Mouse (Mus musculus) CH12.LX (cell line): Measurements from ENCODE around the gene Kcnc4.

Experiments
- CTCF ChIP-seq, 2 experiments: IDR thresholded peaks in 1 of 2; conservative IDR thresholded peaks in 1 of 2; 2 replicates each; pipeline ENCODE4 v1.5.1; 2011 to 2012; ENCODE audit warnings: low read depth in 2 of 2, low read length in 2 of 2, improper control_type of control experiment in 1 of 2, inconsistent platforms in 1 of 2, mild to moderate bottlenecking in 1 of 2, moderate library complexity in 1 of 2
- ELF1 ChIP-seq: IDR thresholded peaks from 2 replicates; pipeline ENCODE4 v1.6.1; 2014; ENCODE audit warnings: low read depth, mild to moderate bottlenecking, inconsistent platforms, low read length, improper control_type of control experiment
- EP300 ChIP-seq: IDR thresholded peaks from 2 replicates; pipeline ENCODE4 v1.6.1; 2011; ENCODE audit warnings: low read length, improper control_type of control experiment
- HCFC1 ChIP-seq: IDR thresholded peaks from 2 replicates; pipeline ENCODE4 v1.6.1; 2012; ENCODE audit warnings: low read depth, mild to moderate bottlenecking, inconsistent platforms, low read length, improper control_type of control experiment
- KAT2A ChIP-seq: IDR thresholded peaks from 2 replicates; pipeline ENCODE4 v1.6.1; 2012; ENCODE audit warnings: low read length, improper control_type of control experiment, inconsistent platforms; ENCODE audit not compliant: insufficient replicate concordance
- MAX ChIP-seq: IDR thresholded peaks from 2 replicates; pipeline ENCODE4 v1.6.1; 2011; ENCODE audit warnings: low read length, improper control_type of control experiment
- MEF2A ChIP-seq: IDR thresholded peaks from 2 replicates; pipeline ENCODE4 v1.6.1; 2014; ENCODE audit warnings: low read depth, mild to moderate bottlenecking, inconsistent platforms, low read length, improper control_type of control experiment, borderline replicate concordance
- MXI1 ChIP-seq: IDR thresholded peaks from 2 replicates; pipeline ENCODE4 v1.6.1; 2011; ENCODE audit warnings: mild to moderate bottlenecking, low read depth, low read length, improper control_type of control experiment
- POLR2A ChIP-seq: IDR thresholded peaks from 2 replicates; pipeline ENCODE4 v1.6.1; 2011; ENCODE audit warnings: low read depth, mild to moderate bottlenecking, improper control_type of control experiment, low read length
- TBP ChIP-seq: conservative IDR thresholded peaks from 2 replicates; pipeline ENCODE4 v1.6.1; 2011; ENCODE audit warnings: low read depth, low read length, improper control_type of control experiment
- TCF12 ChIP-seq: IDR thresholded peaks from 2 replicates; pipeline ENCODE4 v1.6.1; 2014; ENCODE audit warnings: low read depth, mild to moderate bottlenecking, inconsistent platforms, low read length, improper control_type of control experiment
- ZC3H11A ChIP-seq: IDR thresholded peaks from 2 replicates; pipeline ENCODE4 v1.6.1; 2012; ENCODE audit warnings: low read depth, mild to moderate bottlenecking, inconsistent platforms, low read length, improper control_type of control experiment
- ZKSCAN1 ChIP-seq: IDR thresholded peaks from 2 replicates; pipeline ENCODE4 v1.6.1; 2012; ENCODE audit warnings: low read depth, inconsistent platforms, low read length, improper control_type of control experiment, borderline replicate concordance
- ZMIZ1 ChIP-seq: IDR thresholded peaks from 2 replicates; pipeline ENCODE4 v1.6.1; 2012; ENCODE audit warnings: low read depth, mild to moderate bottlenecking, inconsistent platforms, low read length, improper control_type of control experiment

DNA sequence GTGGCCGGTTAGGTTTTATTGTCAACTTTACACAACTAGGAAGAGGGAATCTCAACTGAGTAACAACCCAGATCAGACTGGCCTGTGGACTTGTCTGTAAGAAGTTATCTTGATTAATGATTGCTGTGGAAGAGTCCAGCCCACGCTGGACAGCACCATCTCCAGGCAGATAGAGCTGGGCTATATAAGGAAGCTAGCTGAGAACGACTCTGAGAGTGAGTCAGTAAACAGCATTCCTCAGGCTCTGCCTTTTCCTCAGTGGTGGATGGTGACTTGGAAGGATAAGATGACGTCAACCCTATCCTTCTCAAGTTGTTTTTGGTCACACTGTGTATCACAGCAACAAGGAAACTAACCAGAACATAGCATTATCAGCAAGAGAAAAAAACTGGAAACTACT, 29.3 kb upstream of the Kcnc4 start:
- TF ChIP-seq CTCF (conservative IDR thresholded peaks at IDR 0.05 in 1 of 2, IDR thresholded peaks at IDR 0.05 in 1 of 2; ENCODE audit: low read depth in 2 of 2, low read length in 2 of 2) (no peak), EP300 (no peak), TCF12 (no peak), KAT2A (no peak), POLR2A (no peak), ZKSCAN1 (no peak), TBP (no peak), ZMIZ1 (no peak), MEF2A (no peak), ELF1 (no peak), HCFC1 (no peak), ZC3H11A (no peak), MAX (no peak), MXI1 (no peak)
